Mouse (Mus musculus) embryonic facial prominence, embryonic 10.5 days (tissue): ENCODE measurements at regions not wholly inside any gene's neighbourhood (a gene's known extent, or its start where the extent isn't known, plus 50 kb on each side); places are given as distances from the start of the nearest gene placed in this dataset.
"Not testable (repeated sequence)": the region's sequence is repeated elsewhere in the genome, so short reads cannot be mapped to it uniquely, and the experiment has no call there.

Source experiments
- DNase-seq: peaks from one replicate; pipeline ENCODE4 v3.0.0-alpha.2; 2017; ENCODE audit warnings: low spot score
- H3K27ac ChIP-seq: fragments of 300-500 bp; sonication (generic); replicated peaks from 2 replicates; pipeline ENCODE4 v1.5.1; 2016; ENCODE audit warnings: mild to moderate bottlenecking
- H3K27me3 ChIP-seq: fragments of 300-500 bp; sonication (generic); replicated peaks from 2 replicates; pipeline ENCODE4 v1.6.1; 2016; ENCODE audit warnings: low read depth, mild to moderate bottlenecking; ENCODE audit not compliant: poor library complexity, severe bottlenecking
- H3K36me3 ChIP-seq: fragments of 300-500 bp; sonication (generic); replicated peaks from 2 replicates; pipeline ENCODE4 v1.6.1; 2016; ENCODE audit warnings: mild to moderate bottlenecking, moderate library complexity
- H3K4me1 ChIP-seq: fragments of 300-500 bp; sonication (generic); 2 replicates; pipeline ENCODE4 v1.6.1; 2016
- H3K4me3 ChIP-seq: fragments of 300-500 bp; sonication (generic); 2 replicates; pipeline ENCODE4 v1.5.1; 2016; ENCODE audit warnings: mild to moderate bottlenecking, moderate library complexity
- H3K9me3 ChIP-seq: fragments of 300-500 bp; sonication (generic); 2 replicates; pipeline ENCODE4 v1.6.1; 2016; ENCODE audit warnings: mild to moderate bottlenecking
- WGBS: fragments of 180-500 bp; shearing (Covaris S2); methylation state at CpG from one replicate; pipeline ENCODE4 v1.1.7; 2016; 5-methylcytosine and 5-hydroxymethylcytosine counted together

DNA sequence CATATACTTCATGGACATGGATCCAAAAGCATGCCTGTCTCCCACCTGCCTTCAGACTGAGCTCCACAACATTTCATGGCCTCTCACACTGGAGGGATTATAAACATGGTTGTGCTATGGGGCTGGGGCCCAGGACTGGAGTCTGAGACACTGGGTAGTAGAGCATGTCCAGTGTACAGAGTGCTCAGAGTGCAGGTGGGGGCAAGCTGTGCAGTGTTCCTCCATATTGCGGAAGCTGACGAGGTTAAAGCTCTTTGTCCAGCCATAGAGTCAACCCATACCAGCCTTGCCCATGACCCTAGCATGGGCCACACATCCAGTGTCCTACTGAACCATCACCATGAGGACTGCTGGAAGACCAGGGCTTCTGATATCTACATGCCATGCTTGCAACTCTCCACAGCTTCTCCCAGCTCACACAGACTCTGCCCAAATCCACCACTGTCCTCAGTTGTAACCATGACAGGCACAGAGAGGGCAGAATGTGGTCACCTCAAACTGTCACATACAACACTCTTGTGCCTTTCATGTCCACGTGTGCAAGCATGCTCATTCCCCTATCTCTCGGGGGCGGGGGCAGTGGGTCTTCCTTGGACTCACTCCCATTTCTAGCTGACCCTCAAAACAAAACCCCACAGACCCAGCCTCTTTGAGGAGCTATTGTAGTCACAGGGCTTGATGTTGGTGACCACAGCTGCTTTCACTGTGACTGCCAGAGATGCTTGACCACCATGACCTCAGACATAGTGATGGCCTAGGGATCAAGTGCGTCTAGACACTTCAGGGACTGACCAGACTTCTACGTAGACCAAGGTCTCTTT, 55.9 kb downstream of the Tmem121 start:
- no peaks in the 10 kb centered on the region for H3K27me3 ChIP-seq
- H3K4me1 ChIP-seq, result no peaks in the 10 kb centered on the region
- no peak overlapping the region for H3K27ac ChIP-seq
- DNase-seq, result no peak
- H3K36me3 ChIP-seq, result no peaks in the 10 kb centered on the region
- H3K4me3 ChIP-seq, result no peak overlapping the region
- no peaks in the 10 kb centered on the region for H3K9me3 ChIP-seq
- 93% methylated on average over 7 of the region's 7 CpGs for WGBS

- WGBS, result 87% methylated on average over 3 of the region's 3 CpGs
- Histone ChIP-seq H3K9me3 (no peaks in the 10 kb centered on the region), H3K27me3 (no peaks in the 10 kb centered on the region), H3K4me3 (no peak overlapping the region), H3K27ac (no peak overlapping the region), H3K4me1 (no peaks in the 10 kb centered on the region), H3K36me3 (no peaks in the 10 kb centered on the region)
- DNase-seq, result no peak
These were observed 56.4 kb downstream of the Tmem121 start for GRCm38 (mm10) chr12:113242194-113242510.

DNA sequence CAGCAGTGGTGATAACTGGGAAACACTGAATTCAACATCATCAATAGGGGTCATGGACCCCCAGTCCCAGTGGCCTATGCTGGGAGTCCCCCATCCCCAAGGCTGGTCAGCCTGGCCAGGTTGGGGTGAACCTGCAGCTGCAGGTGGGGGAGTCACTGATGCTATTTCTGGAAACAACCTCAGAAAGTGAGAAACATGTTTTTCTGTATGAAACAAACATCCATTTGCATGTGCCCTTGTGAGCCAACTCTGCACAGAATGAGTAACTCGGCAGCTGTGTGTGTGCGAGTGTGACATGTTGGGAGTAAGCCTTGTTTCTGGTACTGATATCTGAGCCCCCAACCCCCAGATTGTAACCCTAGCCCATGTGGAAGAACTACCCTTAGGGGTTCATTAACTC, 59.0 kb downstream of the Tmem121 start:
- no peak for DNase-seq
- no peaks in the 10 kb centered on the region for H3K4me1 ChIP-seq
- no peaks in the 10 kb centered on the region for H3K27me3 ChIP-seq
- H3K4me3 ChIP-seq, result no peak overlapping the region
- H3K9me3 ChIP-seq, result no peaks in the 10 kb centered on the region
- H3K27ac ChIP-seq, result no peak overlapping the region
- H3K36me3 ChIP-seq, result no peaks in the 10 kb centered on the region
- WGBS, result 90% methylated on average over 2 of the region's 2 CpGs

- H3K4me1 ChIP-seq, DNase-seq, H3K9me3 ChIP-seq, H3K4me3 ChIP-seq, H3K27ac ChIP-seq, H3K36me3 ChIP-seq, H3K27me3 ChIP-seq: not testable (repeated sequence)
- 79% methylated on average over 2 of the region's 2 CpGs for WGBS
These were observed 68.0 kb downstream of the Tmem121 start for GRCm38 (mm10) chr12:113253446-113254424.

DNA sequence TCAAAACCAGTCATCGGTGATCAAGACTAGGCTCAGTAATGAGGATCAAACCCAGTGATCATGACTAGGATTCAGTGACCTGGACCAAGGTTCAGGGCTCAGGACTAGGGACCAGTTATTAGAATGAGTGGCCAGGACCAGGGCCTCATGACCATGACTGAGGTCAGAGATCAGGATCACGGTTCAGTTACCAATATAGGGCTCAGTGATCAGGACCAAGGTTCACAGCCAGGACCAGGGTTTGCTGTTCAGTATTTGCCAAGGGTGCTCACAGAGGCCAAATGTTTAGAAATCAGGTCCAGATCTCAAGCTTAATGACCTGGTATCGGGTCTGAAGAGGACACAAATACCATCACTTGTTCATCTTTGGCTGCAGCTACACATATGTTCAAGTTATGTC, 69.6 kb downstream of the Tmem121 start:
- Histone ChIP-seq H3K27ac (no peak overlapping the region), H3K4me1 (no peaks in the 10 kb centered on the region), H3K27me3 (no peaks in the 10 kb centered on the region), H3K9me3 (no peaks in the 10 kb centered on the region), H3K36me3 (no peaks in the 10 kb centered on the region), H3K4me3 (no peak overlapping the region)
- DNase-seq, result no peak
- 86% methylated on average over 3 of the region's 3 CpGs for WGBS

DNA sequence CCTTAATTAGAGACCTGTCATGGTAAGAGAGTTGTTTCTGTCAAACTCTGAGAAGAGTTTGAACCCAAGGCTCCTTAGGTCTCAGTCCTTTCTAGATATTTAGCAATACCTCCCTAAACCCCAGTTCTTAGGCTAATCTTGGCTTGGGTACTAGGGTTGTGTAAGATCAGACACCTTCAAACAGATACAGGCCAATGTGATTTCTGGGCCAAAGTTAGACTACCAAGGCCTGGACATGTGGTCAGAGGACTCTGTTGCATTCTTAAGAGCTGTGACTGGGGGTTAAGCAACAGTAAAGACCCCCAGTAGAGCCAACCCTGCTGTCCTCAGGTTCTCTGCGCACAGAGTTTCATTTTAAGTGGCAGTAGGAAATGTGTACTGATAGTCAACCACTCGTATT, 70.9 kb downstream of the Tmem121 start:
- Histone ChIP-seq H3K27me3 (no peaks in the 10 kb centered on the region), H3K4me3 (no peak overlapping the region), H3K27ac (no peak overlapping the region), H3K9me3 (no peaks in the 10 kb centered on the region), H3K36me3 (no peaks in the 10 kb centered on the region), H3K4me1 (no peaks in the 10 kb centered on the region)
- no peak for DNase-seq
- 74% methylated on average over 2 of the region's 2 CpGs for WGBS

DNA sequence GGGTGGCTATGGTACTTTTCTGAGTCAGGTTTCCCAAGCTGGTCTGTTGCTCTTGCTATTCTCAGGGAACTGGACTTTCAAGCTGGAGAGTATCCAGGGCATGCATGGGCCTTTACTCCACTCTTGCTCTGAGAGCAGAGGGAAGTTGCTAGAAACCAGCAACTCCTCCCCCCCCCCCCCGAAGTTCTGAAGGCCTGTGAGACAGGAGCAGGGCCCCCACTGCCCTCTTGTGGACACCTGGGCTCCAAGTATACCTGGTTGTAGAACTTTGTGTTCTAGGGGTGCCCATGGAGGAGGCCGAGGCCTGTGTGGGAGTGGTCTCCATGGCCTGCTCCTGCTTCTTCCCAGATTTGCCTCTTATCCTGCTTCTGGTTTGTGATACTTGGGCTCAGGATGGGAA, 71.5 kb downstream of the Tmem121 start:
- Histone ChIP-seq H3K27ac (no peak overlapping the region), H3K4me3 (no peak overlapping the region), H3K9me3 (no peaks in the 10 kb centered on the region), H3K27me3 (no peaks in the 10 kb centered on the region), H3K4me1 (no peaks in the 10 kb centered on the region), H3K36me3 (no peaks in the 10 kb centered on the region)
- 70% methylated on average over 2 of the region's 2 CpGs for WGBS
- DNase-seq, result no peak

DNA sequence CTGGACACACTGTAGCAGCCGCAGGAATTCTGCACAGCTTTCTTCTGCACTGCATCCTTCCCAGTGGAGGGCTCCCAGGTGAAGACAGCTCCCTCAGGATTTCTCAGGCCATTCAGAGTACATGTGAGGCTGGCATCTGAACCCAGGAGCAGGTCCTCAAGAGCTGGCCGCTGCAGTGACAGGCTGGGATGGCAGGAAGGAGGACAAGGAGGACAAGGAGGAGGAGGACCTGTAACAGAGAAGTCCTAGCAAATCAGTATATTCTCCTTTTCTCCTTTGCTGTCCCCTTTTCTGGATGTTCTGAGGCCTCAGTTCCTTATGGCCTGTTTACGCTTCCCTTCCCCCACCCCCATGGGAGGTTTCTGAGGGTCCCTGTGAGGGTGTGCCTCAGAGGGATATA, 73.7 kb downstream of the Tmem121 start:
- Histone ChIP-seq H3K9me3 (0 out of 2 replicates have a peak, but pooled peaks cover 2% of the 10 kb centered on the region), H3K27ac (no peak overlapping the region), H3K4me1 (no peaks in the 10 kb centered on the region), H3K36me3 (no peaks in the 10 kb centered on the region), H3K27me3 (no peaks in the 10 kb centered on the region), H3K4me3 (no peak overlapping the region)
- 87% methylated on average over 3 of the region's 3 CpGs for WGBS
- no peak for DNase-seq

DNA sequence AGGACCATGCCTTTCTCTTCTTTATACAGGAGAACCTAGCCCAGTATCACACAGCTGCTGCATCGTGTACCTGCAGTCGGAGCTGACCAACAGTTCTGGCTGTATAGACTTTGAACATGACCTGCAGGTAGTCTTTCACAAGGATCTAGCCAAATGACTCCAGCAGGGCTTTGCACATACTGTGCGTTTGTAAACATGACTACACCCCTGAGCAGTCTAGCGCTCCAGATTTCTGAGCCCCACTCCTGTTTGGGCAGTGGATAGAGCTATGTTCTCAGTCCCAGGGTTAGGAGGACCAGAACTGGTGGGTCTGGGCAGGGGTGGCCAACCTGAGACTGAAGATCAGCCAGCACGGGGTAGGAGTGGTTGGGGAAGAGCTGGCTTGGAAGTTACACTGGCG, 74.6 kb downstream of the Tmem121 start:
- no peak overlapping the region for H3K27ac ChIP-seq
- H3K4me1 ChIP-seq, result no peaks in the 10 kb centered on the region
- no peaks in the 10 kb centered on the region for H3K36me3 ChIP-seq
- H3K9me3 ChIP-seq, result 0 out of 2 replicates have a peak, but pooled peaks cover 2% of the 10 kb centered on the region
- H3K4me3 ChIP-seq, result no peak overlapping the region
- DNase-seq, result no peak
- no peaks in the 10 kb centered on the region for H3K27me3 ChIP-seq
- 85% methylated on average over 6 of the region's 6 CpGs for WGBS

GRCm38 (mm10) chr12:113275934-113276333, 90.2 kb downstream of the Tmem121 start:
- Histone ChIP-seq H3K9me3 (no peaks in the 10 kb centered on the region), H3K4me3 (no peak overlapping the region), H3K27me3 (no peaks in the 10 kb centered on the region), H3K36me3 (no peaks in the 10 kb centered on the region), H3K27ac (no peak overlapping the region), H3K4me1 (no peaks in the 10 kb centered on the region)
- 67% methylated on average over 2 of the region's 2 CpGs for WGBS
- DNase-seq, result no peak

GRCm38 (mm10) chr12:113276355-113276942, 90.7 kb downstream of the Tmem121 start:
- no peaks in the 10 kb centered on the region for H3K27me3 ChIP-seq
- H3K36me3 ChIP-seq, result no peaks in the 10 kb centered on the region
- no peak overlapping the region for H3K27ac ChIP-seq
- H3K9me3 ChIP-seq, result no peaks in the 10 kb centered on the region
- no peak for DNase-seq
- WGBS, result 80% methylated on average over 1 of the region's 1 CpGs
- H3K4me3 ChIP-seq, result no peak overlapping the region
- no peaks in the 10 kb centered on the region for H3K4me1 ChIP-seq

GRCm38 (mm10) chr12:113277741-113278140, 92.0 kb downstream of the Tmem121 start:
- no peak overlapping the region for H3K27ac ChIP-seq
- no peak for DNase-seq
- WGBS, result 84% methylated on average over 5 of the region's 5 CpGs
- no peak overlapping the region for H3K4me3 ChIP-seq
- H3K4me1 ChIP-seq, result no peaks in the 10 kb centered on the region
- no peaks in the 10 kb centered on the region for H3K36me3 ChIP-seq
- H3K9me3 ChIP-seq, result no peaks in the 10 kb centered on the region
- H3K27me3 ChIP-seq, result no peaks in the 10 kb centered on the region
